9 mouse cellular contexts compared by ENCODE assay signal in the genomic region with DNA sequence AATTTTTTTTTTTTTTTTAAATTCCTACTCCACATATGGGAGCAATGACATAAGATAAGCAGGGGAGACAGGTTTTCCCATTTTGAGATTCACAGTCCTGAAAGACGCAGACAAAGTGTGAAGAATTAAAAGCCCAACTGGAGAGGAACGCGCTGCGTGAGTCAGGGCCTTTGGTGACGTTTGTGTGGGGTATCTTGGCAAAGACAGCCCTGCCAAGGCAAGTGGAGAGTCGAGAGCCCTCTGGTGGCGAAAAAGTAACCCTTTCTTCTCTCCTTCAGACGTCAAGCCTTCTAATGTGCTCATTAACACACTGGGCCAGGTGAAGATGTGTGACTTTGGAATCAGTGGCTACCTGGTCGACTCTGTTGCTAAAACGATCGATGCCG.
DNase-seq lines count a peak whose midpoint lies in the region; ATAC-seq and TF ChIP-seq lines count a peak whose summit lies in the region.
"Had no signal": no experiment of that assay in that cellular context is flagged by ENCODE, and none has a peak within 500 bp of the region (broad histone marks: within the 10 kb centered on the region; RNA-seq: fewer than 3 reads in every experiment).

No protein-coding gene starts in this region.

- H3K9ac ChIP-seq in lung, embryonic 16.5 days (ENCODE audit: low read length) = no peak overlapping the region

- no peak overlapping the region for H3K4me2 ChIP-seq in lung, embryonic 16.5 days (ENCODE audit: low read depth, low read length)

- peak; percentile 66 for TF ChIP-seq CTCF in brain, embryonic 14.5 days (IDR thresholded peaks at IDR 0.05; ENCODE audit: borderline replicate concordance, extremely low read depth, insufficient read depth, insufficient read length)

- H3K4me3 ChIP-seq in lung, embryonic 16.5 days (ENCODE audit: low read length) = no peak overlapping the region

- 47% methylated on average over 12 of the region's 12 CpGs for WGBS in lung, embryonic 16.5 days

- peak; percentile 28; the same call in 1 of the 2 replicates for ATAC-seq in lung, embryonic 16.5 days (ENCODE audit: low read depth)

- TF ChIP-seq POLR2A in brain, embryonic 14.5 days (IDR thresholded peaks at IDR 0.05; ENCODE audit: borderline replicate concordance, extremely low read depth, insufficient read depth, insufficient read length, poor library complexity, severe bottlenecking) = no peak

- H3K4me1 ChIP-seq in lung, embryonic 16.5 days (replicated peaks; ENCODE audit: control insufficient read depth, insufficient read depth, low read length) = peaks cover 4% of the 10 kb centered on the region

- no peak overlapping the region for H3K27ac ChIP-seq in lung, embryonic 16.5 days (ENCODE audit: low read length)

- peaks cover 19% of the 10 kb centered on the region for H3K36me3 ChIP-seq in lung, embryonic 16.5 days (ENCODE audit: control insufficient read depth, insufficient read depth, low read length)
- H3K36me3 ChIP-seq: G1E had no signal

- peak; percentile 25 to 30 for DNase-seq in cerebellum, adult 18-20 months
- no peak for DNase-seq in cerebellum, adult 11-12 months
- peak; percentile 58 for DNase-seq in B cell, adult 2 months
- peak; percentile 80 for DNase-seq in brain, embryonic 14.5 days (ENCODE audit: low read depth)
- peak; percentile 68 to 81 for DNase-seq in frontal cortex, postnatal 36 days (ENCODE audit: low spot score in 2 of 2)
- peak; percentile 67 to 83 for DNase-seq in layer of hippocampus, adult 18-20 months (ENCODE audit: low spot score in 2 of 2)
- DNase-seq in spleen, adult 12 weeks (ENCODE audit: low spot score) = peak; percentile 11

- peaks cover 3% of the 10 kb centered on the region; the same call in 1 of the 2 replicates for H3K9me3 ChIP-seq in lung, embryonic 16.5 days (ENCODE audit: control insufficient read depth, low read length)

- H3K27me3 ChIP-seq in lung, embryonic 16.5 days (ENCODE audit: control insufficient read depth, insufficient read depth, low read depth, low read length) = no peaks in the 10 kb centered on the region
